Mouse (Mus musculus) lung, embryonic 16.5 days (tissue): ENCODE data around the gene Amz2. TPM values are rescaled to one million over a fixed set of nuclear protein-coding genes. Genes with fewer than 3 reads are reported as not detected.

Experiments
- microRNA-seq: library from miRNA; unstranded; fragments of <30 nt; microRNA quantifications from one replicate; pipeline ENCODE4, GENCODE M21; 2016
- polyA plus RNA-seq: library from polyadenylated mRNA; unstranded; fragments of >200 nt; fragmentation: Nextera tagmentation; extraction: Ambion mirVana; gene quantifications from 2 replicates; pipeline ENCODE4 v1.2.1, GENCODE M21; 2015

Gene Amz2
- polyA plus RNA-seq, 1 experiment from 2014 or later, result 40.4 TPM

Small RNA genes lying within 50 kb of the gene (microRNA-seq; reads per million reads assigned to microRNA genes)
- gene Gm25540, result not detected

Other genes starting within 250 kb of the Amz2 start
- gene Rgs9, start 127.8 kb upstream of the Amz2 start, polyA plus RNA-seq, result 1.5 and 2.2 TPM in 2 replicates
- 28.3 and 28.9 TPM in 2 replicates for gene Gna13, start 63.1 kb upstream of the Amz2 start, polyA plus RNA-seq
- not detected in 2 replicates for gene 9930022D16Rik, start 12.0 kb upstream of the Amz2 start, polyA plus RNA-seq
- 4.0 and 4.7 TPM in 2 replicates for gene Arsg, start 47.4 kb downstream of the Amz2 start, polyA plus RNA-seq
- gene Slc16a6, start 47.7 kb downstream of the Amz2 start, polyA plus RNA-seq, result 3.8 and 4.0 TPM in 2 replicates
- gene Wipi1, start 186.0 kb downstream of the Amz2 start, polyA plus RNA-seq, result 44.2 and 46.4 TPM in 2 replicates
- 393 and 407 TPM in 2 replicates for gene Prkar1a, start 223.5 kb downstream of the Amz2 start, polyA plus RNA-seq